Mouse (Mus musculus) heart, embryonic 11.5 days (tissue): Measurements from ENCODE around the gene Ephb1. TPM values are rescaled to one million over a fixed set of nuclear protein-coding genes. Genes with fewer than 3 reads are reported as not detected.

Experiments used
- ATAC-seq: fragments of 200-750 bp; cut with Nextera tagmentation; replicated peaks from 2 replicates; pipeline ENCODE4 v1.8.0; 2017; ENCODE audit warnings: moderate library complexity; ENCODE audit not compliant: insufficient number of reproducible peaks, low FRiP score, low TSS enrichment
- H3K27ac ChIP-seq: fragments of 300-500 bp; sonication (generic); 2 replicates; pipeline ENCODE4 v1.5.1; 2014; ENCODE audit warnings: mild to moderate bottlenecking, low read depth, low read length
- H3K27me3 ChIP-seq: fragments of 300-500 bp; sonication (generic); 2 replicates; pipeline ENCODE4 v1.6.1; 2014; ENCODE audit warnings: mild to moderate bottlenecking, low read length, mixed read lengths; ENCODE audit not compliant: control insufficient read depth, insufficient read depth
- H3K36me3 ChIP-seq: fragments of 300-500 bp; sonication (generic); 2 replicates; pipeline ENCODE4 v1.6.1; 2014; ENCODE audit warnings: mild to moderate bottlenecking, low read length, moderate library complexity, mixed read lengths; ENCODE audit not compliant: control insufficient read depth, insufficient read depth
- H3K4me1 ChIP-seq: fragments of 300-500 bp; sonication (generic); 2 replicates; pipeline ENCODE4 v1.6.1; 2014; ENCODE audit warnings: low read length; ENCODE audit not compliant: control insufficient read depth, insufficient read depth
- H3K4me2 ChIP-seq: fragments of 300-500 bp; sonication (generic); 2 replicates; pipeline ENCODE4 v1.6.1; 2014; ENCODE audit warnings: mild to moderate bottlenecking, moderate library complexity
- H3K4me3 ChIP-seq: fragments of 300-500 bp; sonication (generic); 2 replicates; pipeline ENCODE4 v1.5.1; 2014; ENCODE audit warnings: low read depth, low read length
- H3K9ac ChIP-seq: fragments of 300-500 bp; sonication (generic); 2 replicates; pipeline ENCODE4 v1.6.1; 2014; ENCODE audit warnings: mild to moderate bottlenecking, low read depth, low read length, moderate library complexity
- H3K9me3 ChIP-seq: fragments of 300-500 bp; sonication (generic); replicated peaks from 2 replicates; pipeline ENCODE4 v1.6.1; 2016; ENCODE audit warnings: low read length; ENCODE audit not compliant: control insufficient read depth
- WGBS: fragments of 180-500 bp; shearing (Covaris S2); extraction: QIAGEN DNeasy Blood & Tissue Kit; methylation state at CpG from one replicate; pipeline ENCODE4 v1.1.7; 2014; ENCODE audit not compliant: insufficient replicate concordance; 5-methylcytosine and 5-hydroxymethylcytosine counted together
- polyA plus RNA-seq: library from polyadenylated mRNA; unstranded; fragments of >200 nt; fragmentation: Nextera tagmentation; extraction: Ambion mirVana; gene quantifications from 2 replicates; pipeline ENCODE4 v1.2.1, GENCODE M21; 2014

Gene Ephb1
- polyA plus RNA-seq, 1 experiment from 2014 or later, result 0.87 TPM

DNA sequence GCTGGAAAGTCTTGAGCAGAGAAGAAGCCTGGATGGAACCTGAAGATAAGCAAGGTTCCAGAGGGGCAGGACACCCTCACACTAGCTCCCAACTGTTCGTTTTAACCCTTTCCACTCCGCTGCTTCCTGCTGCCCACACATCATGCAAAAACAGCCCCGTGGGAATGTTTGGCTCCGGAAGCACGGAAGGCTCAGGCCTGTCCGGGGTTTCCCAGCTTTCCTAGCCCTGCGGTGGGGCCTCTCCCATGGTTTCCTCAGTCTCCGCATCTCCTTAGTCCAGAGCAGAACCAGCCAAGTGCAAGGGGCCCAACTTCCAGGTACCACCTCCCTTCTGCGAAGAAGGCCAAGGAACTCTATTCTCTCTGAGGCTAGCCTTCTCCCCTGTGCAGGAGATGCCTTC is 269.0 kb downstream of the Ephb1 start:
- ATAC-seq, result no peak
- Histone ChIP-seq H3K4me1 (no peaks in the 10 kb centered on the region), H3K4me2 (no peak overlapping the region), H3K9ac (no peak overlapping the region), H3K27me3 (no peaks in the 10 kb centered on the region; the same call in 1 of the 2 replicates), H3K27ac (no peak overlapping the region), H3K36me3 (no peaks in the 10 kb centered on the region), H3K4me3 (no peak overlapping the region), H3K9me3 (no peaks in the 10 kb centered on the region)
- 82% methylated on average over 9 of the region's 9 CpGs for WGBS

DNA sequence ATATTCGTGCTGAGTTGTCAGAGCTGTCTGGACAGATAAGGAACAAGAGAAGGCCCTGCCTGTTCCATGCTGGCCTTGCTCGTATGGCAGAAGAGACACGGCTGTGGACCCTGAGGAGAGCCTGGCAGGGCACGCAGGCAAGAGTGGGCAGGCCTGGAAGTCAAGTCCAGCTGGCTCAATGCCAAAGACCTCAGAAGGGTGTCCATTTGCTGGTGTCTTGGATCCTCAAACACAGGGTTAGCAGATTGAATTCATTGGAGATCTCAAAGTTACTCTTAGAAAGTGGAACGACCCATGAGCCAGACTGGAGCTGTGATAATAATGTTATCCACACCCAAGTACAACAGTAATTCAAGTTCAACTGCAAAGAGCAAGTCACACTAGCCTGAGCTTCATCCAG is 273.6 kb downstream of the Ephb1 start:
- Histone ChIP-seq H3K4me2 (no peak overlapping the region), H3K9ac (no peak overlapping the region), H3K27ac (no peak overlapping the region), H3K4me3 (no peak overlapping the region), H3K27me3 (no peaks in the 10 kb centered on the region), H3K36me3 (no peaks in the 10 kb centered on the region), H3K9me3 (no peaks in the 10 kb centered on the region), H3K4me1 (no peaks in the 10 kb centered on the region)
- ATAC-seq, result no peak
- 62% methylated on average over 5 of the region's 5 CpGs for WGBS

- no peak for ATAC-seq
- H3K9me3 ChIP-seq, result no peaks in the 10 kb centered on the region
- H3K9ac ChIP-seq, result no peak overlapping the region
- 88% methylated on average over 2 of the region's 2 CpGs for WGBS
- H3K4me1 ChIP-seq, result no peaks in the 10 kb centered on the region
- no peak overlapping the region for H3K27ac ChIP-seq
- H3K4me2 ChIP-seq, result no peak overlapping the region
- H3K4me3 ChIP-seq, result no peak overlapping the region
- H3K27me3 ChIP-seq, result no peaks in the 10 kb centered on the region
- no peaks in the 10 kb centered on the region for H3K36me3 ChIP-seq
These were observed 275.3 kb downstream of the Ephb1 start for GRCm38 (mm10) chr9:102079151-102079550.

GRCm38 (mm10) chr9:102078238-102078637 is 276.3 kb downstream of the Ephb1 start:
- no peak overlapping the region for H3K4me3 ChIP-seq
- H3K4me1 ChIP-seq, result no peaks in the 10 kb centered on the region
- H3K9me3 ChIP-seq, result no peaks in the 10 kb centered on the region
- 86% methylated on average over 6 of the region's 6 CpGs for WGBS
- H3K4me2 ChIP-seq, result no peak overlapping the region
- H3K27ac ChIP-seq, result no peak overlapping the region
- ATAC-seq, result no peak
- H3K9ac ChIP-seq, result no peak overlapping the region
- H3K36me3 ChIP-seq, result no peaks in the 10 kb centered on the region
- no peaks in the 10 kb centered on the region for H3K27me3 ChIP-seq

DNA sequence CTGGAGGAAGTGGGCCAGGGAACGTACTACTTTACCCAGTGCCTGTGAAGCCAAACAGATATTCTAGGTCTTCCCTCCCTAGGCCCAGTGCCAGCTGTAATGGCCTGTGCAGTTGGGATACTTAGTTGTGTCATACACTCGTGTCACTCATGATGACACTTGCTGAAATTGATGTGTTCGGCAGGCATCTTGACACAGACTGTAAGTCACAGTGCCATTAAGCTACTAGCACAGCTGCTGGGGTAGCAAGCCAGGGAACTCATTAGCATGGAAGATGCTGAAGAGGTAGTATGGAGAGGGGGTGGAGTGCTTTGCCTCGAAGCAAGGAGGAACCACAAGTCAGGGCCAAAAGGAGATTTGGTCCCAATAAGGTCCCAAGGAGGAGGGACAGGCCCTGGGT is 279.0 kb downstream of the Ephb1 start:
- Histone ChIP-seq H3K9me3 (no peaks in the 10 kb centered on the region), H3K27me3 (no peaks in the 10 kb centered on the region), H3K36me3 (no peaks in the 10 kb centered on the region), H3K4me2 (no peak overlapping the region), H3K9ac (no peak overlapping the region), H3K4me1 (no peaks in the 10 kb centered on the region; the same call in 1 of the 2 replicates), H3K4me3 (no peak overlapping the region), H3K27ac (no peak overlapping the region)
- ATAC-seq, result no peak
- 64% methylated on average over 4 of the region's 4 CpGs for WGBS

DNA sequence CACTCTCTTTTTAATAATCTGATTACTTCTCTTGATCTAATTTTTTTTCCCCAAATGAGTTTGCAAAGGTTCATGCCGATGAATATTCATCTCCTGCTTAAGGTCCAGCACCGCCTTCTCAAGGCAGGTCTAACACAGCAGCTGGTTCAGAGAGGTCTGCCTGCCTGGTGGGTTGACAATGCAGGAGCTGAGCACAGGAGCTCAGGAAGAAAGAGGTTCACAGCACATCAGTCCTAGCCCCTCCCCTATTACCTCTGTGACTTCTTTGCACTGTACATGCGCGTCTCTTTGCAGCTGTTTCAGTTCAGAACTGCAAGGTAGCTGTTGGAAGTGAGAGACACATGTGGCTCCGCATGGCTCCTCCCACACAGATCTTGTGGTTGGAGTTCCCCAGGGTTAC is 281.1 kb downstream of the Ephb1 start:
- WGBS, result 79% methylated on average over 5 of the region's 5 CpGs
- H3K27ac ChIP-seq, result no peak overlapping the region
- H3K36me3 ChIP-seq, result no peaks in the 10 kb centered on the region
- H3K4me1 ChIP-seq, result no peaks in the 10 kb centered on the region; the same call in 1 of the 2 replicates
- no peak overlapping the region for H3K4me3 ChIP-seq
- no peak for ATAC-seq
- no peak overlapping the region for H3K4me2 ChIP-seq
- H3K27me3 ChIP-seq, result no peaks in the 10 kb centered on the region
- no peaks in the 10 kb centered on the region for H3K9me3 ChIP-seq
- no peak overlapping the region for H3K9ac ChIP-seq

- Histone ChIP-seq H3K9ac (no peak overlapping the region), H3K27me3 (no peaks in the 10 kb centered on the region), H3K9me3 (no peaks in the 10 kb centered on the region), H3K4me3 (no peak overlapping the region), H3K4me2 (no peak overlapping the region), H3K27ac (no peak overlapping the region), H3K4me1 (no peaks in the 10 kb centered on the region; the same call in 1 of the 2 replicates), H3K36me3 (no peaks in the 10 kb centered on the region)
- no peak for ATAC-seq
- WGBS, result 73% methylated on average over 3 of the region's 3 CpGs
These were observed 285.2 kb downstream of the Ephb1 start for GRCm38 (mm10) chr9:102069151-102069882.

DNA sequence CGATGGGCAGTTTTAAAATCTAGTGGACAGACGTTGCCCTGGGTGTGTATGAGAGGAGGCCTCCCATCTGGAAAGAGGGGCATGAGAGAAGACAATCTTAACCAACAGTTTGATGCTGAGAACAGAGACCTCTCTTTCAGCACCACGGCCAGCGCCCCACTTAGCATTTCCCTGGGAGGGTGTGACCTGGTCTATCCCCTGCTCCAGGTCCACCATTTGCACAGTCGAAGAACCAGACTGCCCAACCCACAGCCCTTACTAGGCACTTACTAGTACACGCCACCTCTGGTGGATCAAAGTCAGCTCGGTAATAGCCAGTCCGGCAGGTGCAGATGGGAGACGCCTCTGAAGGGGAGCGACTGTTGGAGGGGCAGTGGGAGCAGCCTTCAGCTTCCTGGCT is 287.9 kb downstream of the Ephb1 start:
- Histone ChIP-seq H3K9me3 (no peaks in the 10 kb centered on the region), H3K9ac (no peak overlapping the region), H3K4me2 (no peak overlapping the region), H3K4me3 (no peak overlapping the region), H3K27me3 (no peaks in the 10 kb centered on the region), H3K27ac (no peak overlapping the region), H3K36me3 (no peaks in the 10 kb centered on the region), H3K4me1 (no peaks in the 10 kb centered on the region)
- no peak for ATAC-seq
- 63% methylated on average over 10 of the region's 10 CpGs for WGBS

- no peak overlapping the region for H3K27ac ChIP-seq
- WGBS, result 36% methylated on average over 2 of the region's 2 CpGs
- no peaks in the 10 kb centered on the region for H3K27me3 ChIP-seq
- no peak overlapping the region for H3K4me3 ChIP-seq
- H3K9ac ChIP-seq, result no peak overlapping the region
- H3K9me3 ChIP-seq, result no peaks in the 10 kb centered on the region
- no peaks in the 10 kb centered on the region for H3K4me1 ChIP-seq
- ATAC-seq, result no peak
- H3K4me2 ChIP-seq, result no peak overlapping the region
- no peaks in the 10 kb centered on the region for H3K36me3 ChIP-seq
These were observed 308.6 kb downstream of the Ephb1 start for GRCm38 (mm10) chr9:102045886-102046285.
